Mouse (Mus musculus) forebrain, embryonic 12.5 days (tissue): ENCODE measurements at regions not wholly inside any gene's neighbourhood (a gene's known extent, or its start where the extent isn't known, plus 50 kb on each side); places are given as distances from the start of the nearest gene placed in this dataset.
"Not testable (repeated sequence)": the region's sequence is repeated elsewhere in the genome, so short reads cannot be mapped to it uniquely, and the experiment has no call there.

Experiments
- ATAC-seq: fragments of 200-750 bp; cut with Nextera tagmentation; 2 replicates; pipeline ENCODE4 v1.8.0; 2017; ENCODE audit warnings: moderate TSS enrichment; ENCODE audit not compliant: low FRiP score
- H3K27ac ChIP-seq: fragments of 300-500 bp; sonication (generic); 2 replicates; pipeline ENCODE4 v1.5.1; 2016; ENCODE audit warnings: mild to moderate bottlenecking
- H3K27me3 ChIP-seq: fragments of 300-500 bp; sonication (generic); 2 replicates; pipeline ENCODE4 v1.6.1; 2016; ENCODE audit warnings: mild to moderate bottlenecking
- H3K36me3 ChIP-seq: fragments of 300-500 bp; sonication (generic); replicated peaks from 2 replicates; pipeline ENCODE4 v1.6.1; 2016; ENCODE audit warnings: mild to moderate bottlenecking
- H3K4me1 ChIP-seq: fragments of 300-500 bp; sonication (generic); 2 replicates; pipeline ENCODE4 v1.6.1; 2016
- H3K4me2 ChIP-seq: fragments of 300-500 bp; sonication (generic); 2 replicates; pipeline ENCODE4 v1.6.1; 2016; ENCODE audit warnings: mild to moderate bottlenecking, moderate library complexity
- H3K4me3 ChIP-seq: fragments of 300-500 bp; sonication (generic); replicated peaks from 2 replicates; pipeline ENCODE4 v1.5.1; 2016; ENCODE audit warnings: mild to moderate bottlenecking
- H3K9ac ChIP-seq: fragments of 300-500 bp; sonication (generic); 2 replicates; pipeline ENCODE4 v1.6.1; 2016; ENCODE audit warnings: mild to moderate bottlenecking
- H3K9me3 ChIP-seq: fragments of 300-500 bp; sonication (generic); 2 replicates; pipeline ENCODE4 v1.6.1; 2016
- WGBS: fragments of 180-500 bp; shearing (Covaris S2); methylation state at CpG from one replicate; pipeline ENCODE4 v1.1.7; 2016; 5-methylcytosine and 5-hydroxymethylcytosine counted together

GRCm38 (mm10) chr13:44484582-44485329 is 244.5 kb upstream of the Jarid2 start:
- Histone ChIP-seq H3K27me3 (peaks cover 5% of the 10 kb centered on the region; the same call in 1 of the 2 replicates), H3K4me2 (no peak overlapping the region), H3K4me1 (no peaks in the 10 kb centered on the region), H3K4me3 (no peak overlapping the region), H3K9ac (no peak overlapping the region), H3K9me3 (no peaks in the 10 kb centered on the region), H3K27ac (no peak overlapping the region), H3K36me3 (no peaks in the 10 kb centered on the region)
- ATAC-seq: no peak
- WGBS: 82% methylated on average over 14 of the region's 14 CpGs

- no peak overlapping the region for H3K4me2 ChIP-seq
- H3K9ac ChIP-seq: no peak overlapping the region
- H3K4me3 ChIP-seq: no peak overlapping the region
- ATAC-seq: no peak
- H3K4me1 ChIP-seq: peaks cover 10% of the 10 kb centered on the region
- no peaks in the 10 kb centered on the region for H3K36me3 ChIP-seq
- no peaks in the 10 kb centered on the region for H3K9me3 ChIP-seq
- peaks cover 7% of the 10 kb centered on the region; the same call in 1 of the 2 replicates for H3K27me3 ChIP-seq
- no peak overlapping the region for H3K27ac ChIP-seq
- 80% methylated on average over 4 of the region's 4 CpGs for WGBS
Measured at GRCm38 (mm10) chr13:44490935-44491465, 238.3 kb upstream of the Jarid2 start.

GRCm38 (mm10) chr13:44493884-44494283 is 235.4 kb upstream of the Jarid2 start:
- H3K4me3 ChIP-seq: no peak overlapping the region
- H3K27me3 ChIP-seq: peaks cover 13% of the 10 kb centered on the region
- H3K36me3 ChIP-seq: no peaks in the 10 kb centered on the region
- ATAC-seq: no peak
- H3K9me3 ChIP-seq: no peaks in the 10 kb centered on the region
- no peak overlapping the region for H3K9ac ChIP-seq
- 83% methylated on average over 3 of the region's 3 CpGs for WGBS
- no peak overlapping the region for H3K27ac ChIP-seq
- H3K4me2 ChIP-seq: no peak overlapping the region
- H3K4me1 ChIP-seq: peaks cover 14% of the 10 kb centered on the region

- no peak for ATAC-seq
Measured at GRCm38 (mm10) chr13:44495450-44495849, 233.8 kb upstream of the Jarid2 start.

GRCm38 (mm10) chr13:44496596-44496995 is 232.7 kb upstream of the Jarid2 start:
- Histone ChIP-seq H3K36me3 (no peaks in the 10 kb centered on the region), H3K9ac (no peak overlapping the region), H3K4me2 (no peak overlapping the region), H3K9me3 (no peaks in the 10 kb centered on the region), H3K4me3 (no peak overlapping the region), H3K27ac (no peak overlapping the region), H3K4me1 (peaks cover 8% of the 10 kb centered on the region), H3K27me3 (peaks cover 17% of the 10 kb centered on the region)
- WGBS: 61% methylated on average over 9 of the region's 9 CpGs
- no peak for ATAC-seq

More at GRCm38 (mm10) chr13:44495450-44495849, 233.8 kb upstream of the Jarid2 start:
- no peak overlapping the region for H3K27ac ChIP-seq
- no peaks in the 10 kb centered on the region for H3K9me3 ChIP-seq
- H3K36me3 ChIP-seq: no peaks in the 10 kb centered on the region
- H3K4me3 ChIP-seq: no peak overlapping the region
- WGBS: 86% methylated on average over 10 of the region's 10 CpGs
- H3K9ac ChIP-seq: no peak overlapping the region
- H3K4me1 ChIP-seq: peaks cover 14% of the 10 kb centered on the region
- peaks cover 17% of the 10 kb centered on the region for H3K27me3 ChIP-seq
- H3K4me2 ChIP-seq: no peak overlapping the region

GRCm38 (mm10) chr13:44500896-44501295 is 228.4 kb upstream of the Jarid2 start:
- H3K36me3 ChIP-seq, ATAC-seq, H3K4me2 ChIP-seq, H3K27ac ChIP-seq, H3K9ac ChIP-seq, H3K4me3 ChIP-seq, H3K9me3 ChIP-seq: not testable (repeated sequence)
- Histone ChIP-seq H3K27me3 (peaks cover 13% of the 10 kb centered on the region; the same call in 1 of the 2 replicates), H3K4me1 (peaks cover 11% of the 10 kb centered on the region; the same call in 1 of the 2 replicates)
- 89% methylated on average over 5 of the region's 5 CpGs for WGBS

GRCm38 (mm10) chr13:44501777-44502321 is 227.4 kb upstream of the Jarid2 start:
- H3K4me3 ChIP-seq: no peak overlapping the region
- H3K9me3 ChIP-seq: no peaks in the 10 kb centered on the region
- ATAC-seq: no peak
- 60% methylated on average over 5 of the region's 5 CpGs for WGBS
- H3K9ac ChIP-seq: no peak overlapping the region
- H3K4me2 ChIP-seq: no peak overlapping the region
- peaks cover 7% of the 10 kb centered on the region; the same call in 1 of the 2 replicates for H3K4me1 ChIP-seq
- H3K27me3 ChIP-seq: peaks cover 17% of the 10 kb centered on the region; the same call in 1 of the 2 replicates
- no peak overlapping the region for H3K27ac ChIP-seq
- no peaks in the 10 kb centered on the region for H3K36me3 ChIP-seq

- H3K4me3 ChIP-seq: no peak overlapping the region
- WGBS: 77% methylated on average over 10 of the region's 10 CpGs
- H3K27ac ChIP-seq: no peak overlapping the region
- 0 out of 2 replicates have a peak, but pooled peaks cover 12% of the 10 kb centered on the region for H3K27me3 ChIP-seq
- H3K9me3 ChIP-seq: no peaks in the 10 kb centered on the region
- no peak overlapping the region for H3K4me2 ChIP-seq
- no peak for ATAC-seq
- H3K4me1 ChIP-seq: peaks cover 7% of the 10 kb centered on the region; the same call in 1 of the 2 replicates
- H3K9ac ChIP-seq: no peak overlapping the region
- no peaks in the 10 kb centered on the region for H3K36me3 ChIP-seq
Measured at GRCm38 (mm10) chr13:44502612-44503256, 226.5 kb upstream of the Jarid2 start.

GRCm38 (mm10) chr13:44503257-44503950 is 225.9 kb upstream of the Jarid2 start:
- Histone ChIP-seq H3K9ac (no peak overlapping the region), H3K4me1 (peaks cover 7% of the 10 kb centered on the region; the same call in 1 of the 2 replicates), H3K27me3 (0 out of 2 replicates have a peak, but pooled peaks cover 11% of the 10 kb centered on the region), H3K9me3 (no peaks in the 10 kb centered on the region), H3K27ac (no peak overlapping the region), H3K4me2 (no peak overlapping the region), H3K4me3 (no peak overlapping the region), H3K36me3 (no peaks in the 10 kb centered on the region)
- WGBS: 84% methylated on average over 15 of the region's 15 CpGs
- ATAC-seq: no peak

- Histone ChIP-seq H3K9ac (no peak overlapping the region), H3K9me3 (no peaks in the 10 kb centered on the region), H3K27me3 (0 out of 2 replicates have a peak, but pooled peaks cover 11% of the 10 kb centered on the region), H3K36me3 (no peaks in the 10 kb centered on the region), H3K27ac (no peak overlapping the region), H3K4me1 (peaks cover 9% of the 10 kb centered on the region), H3K4me3 (no peak overlapping the region), H3K4me2 (no peak overlapping the region)
- no peak for ATAC-seq
- 92% methylated on average over 6 of the region's 6 CpGs for WGBS
Measured at GRCm38 (mm10) chr13:44504455-44504854, 224.8 kb upstream of the Jarid2 start.

- H3K27ac ChIP-seq: no peak overlapping the region
- no peak for ATAC-seq
- H3K4me1 ChIP-seq: peaks cover 12% of the 10 kb centered on the region
- no peak overlapping the region for H3K4me2 ChIP-seq
- no peaks in the 10 kb centered on the region for H3K36me3 ChIP-seq
- H3K27me3 ChIP-seq: 0 out of 2 replicates have a peak, but pooled peaks cover 7% of the 10 kb centered on the region
- no peaks in the 10 kb centered on the region for H3K9me3 ChIP-seq
- 73% methylated on average over 5 of the region's 5 CpGs for WGBS
- no peak overlapping the region for H3K4me3 ChIP-seq
- no peak overlapping the region for H3K9ac ChIP-seq
Measured at GRCm38 (mm10) chr13:44506975-44507374, 222.3 kb upstream of the Jarid2 start.
